Mouse (Mus musculus) liver, adult (tissue): ENCODE results near the gene Atp8a2.

Source experiments
- GATA4 ChIP-seq: IDR thresholded peaks from 2 replicates; pipeline ENCODE4 v1.6.1; 2014; ENCODE audit warnings: mild to moderate bottlenecking, low read length; ENCODE audit not compliant: insufficient replicate concordance

Atp8a2 gene

DNA sequence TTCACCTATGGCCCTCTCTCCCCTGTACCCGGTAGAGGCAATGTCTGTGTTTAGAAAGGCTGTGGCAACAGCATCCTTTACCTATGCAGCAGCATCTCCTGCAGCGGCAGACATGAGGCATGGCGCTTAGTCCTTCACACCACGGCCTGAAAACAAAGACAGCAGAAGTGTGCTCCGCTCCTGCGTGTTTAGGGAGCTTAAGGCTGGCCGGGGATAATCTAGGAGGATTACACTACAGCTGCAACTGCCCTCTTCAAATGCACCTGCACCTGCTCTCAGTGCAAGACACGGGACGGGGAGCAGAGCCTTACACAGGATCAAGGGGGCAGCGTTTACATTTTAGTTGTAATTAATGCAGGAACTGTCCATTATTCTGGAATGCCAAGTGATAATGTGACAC lies 75.4 kb downstream of the Atp8a2 start:
- TF ChIP-seq GATA4, result no peak

DNA sequence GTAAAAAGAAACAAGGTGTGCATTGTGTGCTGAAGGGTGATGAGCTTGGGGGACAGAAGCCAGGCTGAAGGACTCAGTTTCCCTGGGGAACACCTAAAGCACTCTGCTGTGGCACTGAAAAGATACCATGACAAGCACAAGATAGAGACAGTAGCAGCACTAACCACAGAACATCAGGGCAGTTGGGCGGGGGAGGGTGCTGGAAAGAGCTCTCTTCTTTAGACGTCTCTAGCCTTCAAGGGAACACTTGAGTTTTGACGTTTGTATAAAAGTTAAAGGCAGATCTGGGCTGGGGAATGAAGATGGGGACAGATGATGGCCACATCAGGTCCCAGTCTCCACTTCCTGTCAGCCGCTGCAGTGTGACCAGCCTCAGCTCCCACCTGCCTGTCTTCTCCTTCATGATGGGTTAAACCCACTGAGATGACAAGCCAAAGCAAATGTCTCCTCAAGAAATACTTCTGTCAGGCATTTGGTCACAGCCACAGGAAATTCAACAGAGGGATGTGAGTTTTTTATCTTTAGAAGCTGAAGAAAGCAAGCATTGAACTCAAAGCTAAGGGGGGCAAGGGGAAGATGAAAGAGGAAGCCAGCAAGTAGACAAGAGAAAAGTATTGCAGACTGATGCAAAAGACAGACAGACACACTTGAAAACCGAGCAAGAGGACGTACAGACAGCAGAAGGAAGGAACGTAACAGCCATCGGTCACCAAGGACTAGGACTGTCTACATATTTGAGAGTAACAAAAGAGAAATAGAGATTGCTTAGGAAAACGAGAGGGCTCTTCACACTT lies 79.0 kb downstream of the Atp8a2 start:
- TF ChIP-seq GATA4, result no peak

- no peak for TF ChIP-seq GATA4
Measured at GRCm38 (mm10) chr14:60086808-60087725, 109.9 kb downstream of the Atp8a2 start.

DNA sequence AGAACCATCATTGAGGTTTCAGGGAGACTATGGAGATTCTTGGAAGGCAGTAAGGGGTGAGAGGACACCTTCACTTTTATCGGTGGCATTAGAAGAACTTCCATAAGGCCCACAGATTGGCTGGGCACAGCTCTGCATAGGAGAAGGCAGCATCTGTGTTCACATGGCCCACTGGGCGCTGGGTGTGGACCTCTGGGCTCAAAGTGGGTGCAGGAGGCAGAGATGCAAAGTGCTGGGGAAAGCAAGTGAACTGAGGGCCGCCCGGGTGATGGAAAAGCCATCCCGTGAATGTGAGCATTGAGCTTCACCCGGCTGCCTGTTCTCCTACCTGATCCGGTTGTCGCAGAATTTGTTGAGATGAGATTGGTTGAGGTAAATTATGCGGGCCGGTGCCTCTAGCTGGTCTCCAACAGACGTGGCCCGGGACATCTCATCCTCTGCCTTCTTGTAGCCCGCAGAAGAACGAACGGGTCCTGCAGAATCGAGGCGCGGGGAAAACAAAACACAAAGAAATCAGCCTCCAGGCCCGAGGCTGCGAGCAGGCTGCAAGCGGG lies 110.6 kb downstream of the Atp8a2 start:
- no peak for TF ChIP-seq GATA4

DNA sequence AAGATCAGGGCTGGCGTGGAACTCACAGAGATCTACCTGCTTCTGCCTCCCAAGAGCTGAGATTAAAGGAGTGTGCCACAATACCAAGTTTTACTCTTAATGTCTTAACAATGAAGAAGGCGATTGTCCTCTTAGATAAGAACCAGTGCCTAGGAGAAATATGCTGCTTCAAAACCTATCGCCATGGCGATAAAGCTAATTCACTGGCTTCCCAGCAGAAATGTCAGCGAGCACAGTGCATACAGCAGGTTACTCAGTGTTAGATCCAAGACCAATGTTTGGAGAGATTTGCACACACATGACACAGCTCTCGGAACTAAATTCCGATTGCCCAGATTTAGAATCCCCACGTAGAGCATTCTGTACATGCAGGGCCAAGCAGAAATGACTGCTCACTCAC lies 114.2 kb downstream of the Atp8a2 start:
- TF ChIP-seq GATA4, result no peak

- no peak for TF ChIP-seq GATA4
Measured at GRCm38 (mm10) chr14:60072496-60072895, 124.5 kb downstream of the Atp8a2 start.

- no peak for TF ChIP-seq GATA4
Measured at GRCm38 (mm10) chr14:60065186-60065585, 131.8 kb downstream of the Atp8a2 start.

DNA sequence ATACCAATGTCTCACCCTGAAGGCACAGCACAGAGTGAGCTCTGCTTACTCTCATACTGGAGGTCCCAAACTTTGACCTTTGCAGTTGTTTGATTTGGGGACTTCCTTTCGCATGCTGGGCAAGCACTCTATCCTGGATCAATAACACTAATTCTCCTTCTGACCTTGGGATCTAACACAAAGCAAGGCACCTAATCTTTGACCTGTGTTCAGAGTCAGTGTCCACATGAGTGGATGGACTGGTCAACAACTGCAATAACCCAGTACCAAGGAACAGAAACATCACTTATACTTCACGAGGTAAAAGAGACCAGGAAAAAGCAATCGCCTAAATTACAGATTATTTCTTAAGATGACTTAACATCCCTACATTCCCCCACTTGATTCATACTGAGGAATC lies 136.0 kb downstream of the Atp8a2 start:
- TF ChIP-seq GATA4, result no peak

DNA sequence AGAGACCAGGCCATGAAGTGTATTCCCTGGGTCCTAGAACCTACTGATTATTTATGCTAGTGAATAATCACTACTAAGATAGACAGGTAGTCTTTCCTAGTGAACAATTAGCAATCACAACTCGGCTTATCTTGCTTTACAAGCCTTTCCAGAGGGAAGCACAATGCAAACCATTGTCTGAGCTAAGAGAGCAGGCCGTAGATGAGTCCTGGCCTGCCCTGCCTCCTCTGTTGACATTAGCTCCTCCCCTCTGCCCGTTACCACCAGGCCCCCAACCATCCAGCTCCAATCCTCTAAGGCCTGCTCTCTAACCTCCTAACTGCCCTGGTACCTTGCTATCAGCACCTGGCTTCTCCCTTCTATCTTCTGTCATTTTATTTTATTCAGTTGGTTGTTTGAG lies 138.1 kb downstream of the Atp8a2 start:
- no peak for TF ChIP-seq GATA4

DNA sequence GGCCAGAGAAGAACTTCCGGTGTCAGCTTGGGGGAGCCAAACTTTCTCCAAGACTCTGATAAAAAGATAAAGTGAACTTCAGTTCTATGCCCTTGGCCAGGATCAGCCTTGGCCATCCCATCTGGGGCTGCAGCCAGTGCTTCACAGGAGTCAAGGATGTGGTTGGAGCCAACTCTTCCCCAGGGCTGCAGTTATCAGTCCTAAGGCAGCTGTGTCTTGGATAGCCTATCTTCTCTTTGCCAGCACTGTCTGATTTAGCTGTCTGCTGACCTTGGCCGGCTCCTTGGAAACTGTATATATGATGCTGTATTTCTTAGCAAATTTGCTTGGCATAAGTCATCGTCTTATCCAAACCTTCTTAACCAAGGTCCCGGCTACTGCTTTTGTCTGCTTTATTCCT lies 141.7 kb downstream of the Atp8a2 start:
- TF ChIP-seq GATA4, result no peak

DNA sequence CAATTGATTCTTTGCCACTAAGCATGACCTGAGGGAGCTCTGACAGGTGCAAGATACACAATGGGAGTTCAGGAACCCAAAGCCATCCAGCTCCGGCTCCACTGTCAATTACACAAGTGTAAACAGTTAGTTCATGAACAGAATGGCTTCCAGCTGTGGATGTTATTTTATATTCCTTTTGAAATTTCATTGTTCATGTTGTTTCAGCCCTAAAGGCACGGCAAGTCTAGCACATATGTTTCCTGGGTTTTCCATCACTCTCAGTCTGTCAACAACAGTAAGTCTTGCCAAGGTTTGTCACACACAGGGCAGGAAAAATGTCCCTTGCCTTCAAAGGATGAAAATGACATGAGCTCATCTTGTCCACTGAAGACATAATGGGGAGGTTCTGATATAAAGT lies 166.3 kb downstream of the Atp8a2 start:
- TF ChIP-seq GATA4, result no peak

- TF ChIP-seq GATA4, result no peak
Measured at GRCm38 (mm10) chr14:60027139-60027538, 169.8 kb downstream of the Atp8a2 start.

GRCm38 (mm10) chr14:60026647-60027046 lies 170.3 kb downstream of the Atp8a2 start:
- no peak for TF ChIP-seq GATA4

GRCm38 (mm10) chr14:60015891-60016290 lies 181.1 kb downstream of the Atp8a2 start:
- TF ChIP-seq GATA4, result no peak

DNA sequence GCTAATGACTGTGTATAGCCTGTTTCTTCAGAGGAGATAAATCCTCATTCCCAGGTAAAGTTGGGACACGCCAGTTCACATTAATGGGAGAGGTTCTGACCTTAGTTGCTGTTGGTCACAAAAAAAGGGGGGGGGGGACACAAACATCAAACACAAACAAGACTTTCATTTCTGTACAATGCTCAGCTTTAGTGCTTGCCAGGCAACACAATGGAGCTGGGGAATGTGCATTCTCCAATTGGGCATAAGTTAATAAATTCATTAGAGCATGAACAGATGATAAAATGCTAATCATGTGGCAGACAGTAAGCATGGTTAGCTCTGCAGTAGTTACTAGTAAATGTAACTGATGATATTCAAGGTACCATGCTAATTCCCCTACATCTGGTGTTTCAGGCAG lies 195.2 kb downstream of the Atp8a2 start:
- no peak for TF ChIP-seq GATA4

DNA sequence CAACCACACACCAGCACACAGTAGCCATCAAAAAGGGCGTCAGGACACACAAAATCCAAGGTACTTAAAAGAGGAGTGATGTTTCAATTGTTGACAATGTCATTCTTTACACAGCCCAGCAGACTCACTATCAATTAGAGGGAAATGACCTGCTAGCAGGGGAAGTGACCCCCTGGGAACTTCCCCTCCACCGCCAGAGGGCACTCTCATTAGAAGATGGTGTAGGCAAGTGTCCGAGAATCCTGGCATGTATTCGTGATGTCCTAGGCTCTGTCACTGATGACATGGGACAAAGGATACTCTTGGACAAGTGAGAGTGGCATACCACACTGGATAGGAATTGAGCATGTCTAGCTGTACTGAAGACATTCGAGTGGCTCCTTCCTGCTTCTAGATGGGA lies 208.1 kb downstream of the Atp8a2 start:
- TF ChIP-seq GATA4, result no peak
